Mouse (Mus musculus): ENCODE results near the gene Cmtm6. TPM values are rescaled to one million over a fixed set of nuclear protein-coding genes. Genes with fewer than 3 reads are reported as not detected.
"Not testable (repeated sequence)": the region's sequence is repeated elsewhere in the genome, so short reads cannot be mapped to it uniquely, and the experiment has no call there.

Cmtm6 gene
- polyA plus RNA-seq, 1 experiment: 36.7 TPM

DNA sequence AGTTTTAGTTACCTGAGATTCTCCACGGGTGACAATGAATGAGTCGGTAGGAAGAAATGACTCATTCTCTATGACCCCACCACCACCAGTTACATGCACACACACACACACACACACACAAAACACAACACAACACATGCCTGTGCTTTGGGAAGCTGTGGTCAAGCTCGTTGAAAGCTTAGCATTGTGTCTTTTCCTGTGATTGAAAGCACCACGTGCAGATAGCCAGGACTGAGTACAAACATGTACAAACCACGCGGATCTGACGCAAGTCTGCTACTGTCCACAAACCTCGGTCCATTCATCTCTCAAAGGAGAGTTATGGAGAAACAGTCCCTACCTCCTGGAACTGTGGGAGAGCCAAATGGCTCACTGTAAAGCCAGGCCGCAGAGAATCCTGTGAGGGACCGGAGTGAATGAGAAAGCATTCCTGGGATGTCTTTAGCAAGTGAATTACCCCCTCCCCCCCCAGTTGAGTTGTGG is 40.8 kb upstream of the Cmtm6 start:
- H3K36me3 ChIP-seq (ENCODE audit: control insufficient read depth, insufficient read depth, low read length): no peaks in the 10 kb centered on the region; the same call in none of the 2 replicates
- TF ChIP-seq CTCF (IDR thresholded peaks at IDR 0.05; ENCODE audit: extremely low read depth, insufficient read depth, insufficient read length, insufficient replicate concordance) (no peak), POLR2A (IDR thresholded peaks at IDR 0.05; ENCODE audit: low read depth, low read length) (no peak)
- no peak for DNase-seq (ENCODE audit: low read depth in 1 of 2, low spot score in 2 of 2)
- H3K4me3 ChIP-seq (ENCODE audit: extremely low read depth, insufficient read depth, insufficient read length): no peak overlapping the region
- H3K27ac ChIP-seq (ENCODE audit: insufficient read depth, low read length): no peak overlapping the region
- peaks cover 9% of the 10 kb centered on the region; the same call in 1 of the 2 replicates for H3K4me1 ChIP-seq (ENCODE audit: control insufficient read depth, insufficient read depth, insufficient read length)
- no peaks in the 10 kb centered on the region for H3K27me3 ChIP-seq (ENCODE audit: control insufficient read depth, insufficient read depth, low read length)
- 49% methylated on average over 10 of the region's 10 CpGs for WGBS

DNA sequence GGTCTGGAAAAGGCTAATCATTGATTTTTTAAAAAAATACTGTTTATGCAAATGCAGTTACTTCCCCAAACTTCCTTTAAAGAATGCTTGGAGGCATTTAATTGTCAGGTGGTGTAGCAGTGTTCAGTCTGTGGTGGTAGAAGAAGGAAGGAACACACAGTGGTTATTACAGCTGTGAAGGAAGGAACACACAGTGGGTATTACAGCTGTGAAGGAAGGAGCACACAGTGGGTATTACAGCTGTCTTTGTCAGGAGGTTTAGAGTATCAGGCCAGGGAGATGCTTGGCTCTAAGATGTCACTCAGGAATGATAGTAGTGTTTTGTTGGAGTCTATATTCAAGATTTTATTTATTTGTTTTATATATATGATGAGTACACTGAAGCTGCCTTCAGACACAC is 39.8 kb upstream of the Cmtm6 start:
- TF ChIP-seq POLR2A (IDR thresholded peaks at IDR 0.05; ENCODE audit: low read depth, low read length): no peak
- TF ChIP-seq CTCF (IDR thresholded peaks at IDR 0.05; ENCODE audit: extremely low read depth, insufficient read depth, insufficient read length, insufficient replicate concordance): no peak
- H3K36me3 ChIP-seq (ENCODE audit: control insufficient read depth, insufficient read depth, low read length): no peaks in the 10 kb centered on the region; the same call in none of the 2 replicates
- H3K27me3 ChIP-seq (ENCODE audit: control insufficient read depth, insufficient read depth, low read length): no peaks in the 10 kb centered on the region
- DNase-seq (ENCODE audit: low read depth in 1 of 2, low spot score in 2 of 2): no peak
- no peak overlapping the region for H3K27ac ChIP-seq (ENCODE audit: insufficient read depth, low read length)
- no peak overlapping the region for H3K4me3 ChIP-seq (ENCODE audit: extremely low read depth, insufficient read depth, insufficient read length)
- peaks cover 9% of the 10 kb centered on the region; the same call in 1 of the 2 replicates for H3K4me1 ChIP-seq (ENCODE audit: control insufficient read depth, insufficient read depth, insufficient read length)

DNA sequence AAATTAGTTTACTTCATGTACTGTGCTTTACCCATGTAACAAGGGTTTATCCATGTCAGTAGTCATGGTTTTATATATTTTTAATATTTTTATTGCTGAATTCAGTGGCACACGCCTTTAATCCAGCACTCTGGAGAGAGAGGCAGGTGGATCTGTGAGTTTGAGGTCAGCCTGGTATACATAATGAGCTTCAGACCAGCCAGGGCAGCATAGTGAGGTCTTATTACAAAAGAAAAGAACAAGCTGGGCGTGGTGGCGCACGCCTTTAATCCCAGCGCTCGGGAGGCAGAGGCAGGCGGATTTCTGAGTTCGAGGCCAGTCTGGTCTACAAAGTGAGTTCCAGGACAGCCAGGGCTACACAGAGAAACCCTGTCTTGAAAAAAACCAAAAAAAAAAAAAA is 35.3 kb upstream of the Cmtm6 start:
- WGBS: 97% methylated on average over 8 of the region's 8 CpGs
- H3K4me1 ChIP-seq (ENCODE audit: control insufficient read depth, insufficient read depth, insufficient read length); DNase-seq (ENCODE audit: low read depth in 1 of 2, low spot score in 2 of 2); H3K4me3 ChIP-seq (ENCODE audit: extremely low read depth, insufficient read depth, insufficient read length); H3K36me3 ChIP-seq (ENCODE audit: control insufficient read depth, insufficient read depth, low read length); H3K27me3 ChIP-seq (ENCODE audit: control insufficient read depth, insufficient read depth, low read length); H3K27ac ChIP-seq (ENCODE audit: insufficient read depth, low read length): not testable (repeated sequence)

DNA sequence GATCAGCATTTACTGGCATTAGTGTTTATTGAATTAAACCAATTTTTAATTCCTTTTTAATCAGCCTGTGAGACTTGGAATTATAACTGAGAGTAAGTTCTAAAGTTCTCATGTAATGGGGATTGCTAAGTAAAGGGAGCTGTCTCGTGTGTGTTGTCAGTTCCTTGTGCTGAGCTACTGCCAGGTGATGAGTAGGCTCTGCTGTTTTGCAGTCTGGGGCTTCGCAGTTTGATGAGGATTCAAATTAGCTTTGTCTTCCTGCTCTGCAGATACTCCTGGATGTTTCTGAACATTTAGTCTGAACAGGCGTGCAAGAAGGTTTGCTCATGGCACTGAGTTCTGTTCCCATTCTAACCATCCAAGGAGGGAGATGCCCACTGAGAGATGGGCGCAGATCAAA is 33.8 kb upstream of the Cmtm6 start:
- Histone ChIP-seq H3K4me3 (ENCODE audit: extremely low read depth, insufficient read depth, insufficient read length) (no peak overlapping the region), H3K27ac (ENCODE audit: insufficient read depth, low read length) (no peak overlapping the region), H3K36me3 (ENCODE audit: control insufficient read depth, insufficient read depth, low read length) (peaks cover 1% of the 10 kb centered on the region), H3K27me3 (ENCODE audit: control insufficient read depth, insufficient read depth, low read length) (no peaks in the 10 kb centered on the region), H3K4me1 (ENCODE audit: control insufficient read depth, insufficient read depth, insufficient read length) (no peaks in the 10 kb centered on the region)
- no peak for DNase-seq (ENCODE audit: low read depth in 1 of 2, low spot score in 2 of 2)
- TF ChIP-seq CTCF (IDR thresholded peaks at IDR 0.05; ENCODE audit: extremely low read depth, insufficient read depth, insufficient read length, insufficient replicate concordance): no peak
- TF ChIP-seq POLR2A (IDR thresholded peaks at IDR 0.05; ENCODE audit: low read depth, low read length): no peak
- 91% methylated on average over 4 of the region's 4 CpGs for WGBS

DNA sequence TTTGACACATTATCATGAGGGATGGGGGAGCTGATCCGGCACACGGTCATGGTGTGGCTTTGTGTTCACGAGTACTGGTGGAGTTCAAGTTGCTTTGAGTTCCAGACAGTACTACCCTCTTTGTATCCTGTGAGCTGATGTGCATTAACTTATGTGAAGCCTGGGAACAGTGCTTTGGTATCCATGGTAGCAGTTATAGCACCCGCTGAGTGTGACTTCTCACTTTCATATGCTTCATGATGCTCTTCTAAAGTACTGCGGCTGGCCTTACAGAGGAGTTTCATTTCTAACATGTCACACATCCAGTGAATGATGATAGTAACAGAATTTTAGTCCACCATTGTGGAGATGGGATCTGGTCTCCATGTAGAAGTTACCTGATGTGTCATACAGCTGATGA is 33.0 kb upstream of the Cmtm6 start:
- TF ChIP-seq CTCF (IDR thresholded peaks at IDR 0.05; ENCODE audit: extremely low read depth, insufficient read depth, insufficient read length, insufficient replicate concordance) (no peak), POLR2A (IDR thresholded peaks at IDR 0.05; ENCODE audit: low read depth, low read length) (no peak)
- Histone ChIP-seq H3K36me3 (ENCODE audit: control insufficient read depth, insufficient read depth, low read length) (peaks cover 1% of the 10 kb centered on the region), H3K4me1 (ENCODE audit: control insufficient read depth, insufficient read depth, insufficient read length) (no peaks in the 10 kb centered on the region), H3K27ac (ENCODE audit: insufficient read depth, low read length) (no peak overlapping the region), H3K4me3 (ENCODE audit: extremely low read depth, insufficient read depth, insufficient read length) (no peak overlapping the region), H3K27me3 (ENCODE audit: control insufficient read depth, insufficient read depth, low read length) (no peaks in the 10 kb centered on the region)
- 94% methylated on average over 5 of the region's 5 CpGs for WGBS
- no peak for DNase-seq (ENCODE audit: low read depth in 1 of 2, low spot score in 2 of 2)

DNA sequence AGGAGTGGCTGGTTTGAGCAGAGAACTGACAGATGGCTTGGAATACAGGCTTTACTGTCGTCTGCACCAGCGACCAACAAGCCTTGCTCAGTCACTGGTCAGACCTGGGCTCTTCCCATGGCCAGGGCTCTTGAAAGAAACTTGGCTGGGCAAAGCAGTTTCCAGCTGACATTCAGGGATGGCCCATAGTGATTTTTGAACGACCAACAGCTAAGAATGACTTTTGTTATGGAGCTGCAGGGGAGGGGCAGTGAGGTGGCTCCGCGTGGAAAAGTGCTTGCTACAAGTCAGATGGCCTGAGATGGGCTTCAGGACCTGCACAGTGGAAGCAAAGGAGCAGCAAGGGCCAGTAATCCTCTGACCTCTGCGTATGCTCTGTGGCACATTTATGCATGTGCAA is 31.7 kb upstream of the Cmtm6 start:
- 89% methylated on average over 6 of the region's 6 CpGs for WGBS
- Histone ChIP-seq H3K4me1 (ENCODE audit: control insufficient read depth, insufficient read depth, insufficient read length) (no peaks in the 10 kb centered on the region), H3K36me3 (ENCODE audit: control insufficient read depth, insufficient read depth, low read length) (peaks cover 1% of the 10 kb centered on the region; the same call in 1 of the 2 replicates), H3K27me3 (ENCODE audit: control insufficient read depth, insufficient read depth, low read length) (no peaks in the 10 kb centered on the region), H3K4me3 (ENCODE audit: extremely low read depth, insufficient read depth, insufficient read length) (no peak overlapping the region), H3K27ac (ENCODE audit: insufficient read depth, low read length) (no peak overlapping the region)
- TF ChIP-seq POLR2A (IDR thresholded peaks at IDR 0.05; ENCODE audit: low read depth, low read length) (no peak), CTCF (IDR thresholded peaks at IDR 0.05; ENCODE audit: extremely low read depth, insufficient read depth, insufficient read length, insufficient replicate concordance) (no peak)
- DNase-seq (ENCODE audit: low read depth in 1 of 2, low spot score in 2 of 2): no peak

DNA sequence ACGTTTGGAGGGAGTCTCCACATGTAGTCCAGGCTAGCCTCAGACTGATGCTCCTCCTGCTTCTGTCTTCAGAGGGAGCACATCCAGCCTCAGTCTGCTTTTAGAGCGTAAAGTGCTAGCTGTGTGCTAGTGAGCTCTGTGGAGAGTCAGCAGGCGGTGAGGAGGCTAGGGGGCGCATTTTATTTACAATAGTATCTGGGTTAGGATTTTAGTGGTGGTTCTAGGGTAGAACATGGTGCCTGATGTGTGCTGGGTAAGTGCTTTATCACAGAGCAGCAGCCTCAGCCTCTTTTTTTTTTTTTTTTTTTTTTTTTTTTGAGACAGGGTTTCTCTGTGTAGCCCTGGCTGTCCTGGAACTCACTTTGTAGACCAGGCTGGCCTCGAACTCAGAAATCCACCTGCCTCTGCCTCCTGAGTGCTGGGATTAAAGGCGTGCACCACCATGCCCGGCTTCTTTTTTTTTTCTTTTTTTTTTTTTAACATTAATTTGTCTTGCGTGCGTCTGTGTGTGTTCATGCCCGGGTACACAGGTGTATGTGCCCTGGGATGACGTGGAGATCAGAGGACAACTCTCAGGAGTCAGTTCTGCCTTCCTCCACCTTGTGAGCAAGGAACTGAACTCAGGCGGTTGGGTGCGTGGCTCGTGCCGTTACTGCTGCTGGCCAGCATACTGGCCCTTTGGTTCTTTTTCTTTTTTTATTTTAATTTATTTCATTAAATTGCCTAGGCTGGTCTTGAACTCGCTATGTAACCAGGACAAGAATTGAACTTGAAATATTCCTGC is 30.8 kb upstream of the Cmtm6 start:
- Histone ChIP-seq H3K27me3 (ENCODE audit: control insufficient read depth, insufficient read depth, low read length) (no peaks in the 10 kb centered on the region), H3K4me3 (ENCODE audit: extremely low read depth, insufficient read depth, insufficient read length) (no peak overlapping the region), H3K27ac (ENCODE audit: insufficient read depth, low read length) (no peak overlapping the region), H3K4me1 (ENCODE audit: control insufficient read depth, insufficient read depth, insufficient read length) (no peaks in the 10 kb centered on the region), H3K36me3 (ENCODE audit: control insufficient read depth, insufficient read depth, low read length) (peaks cover 3% of the 10 kb centered on the region; the same call in 1 of the 2 replicates)
- WGBS: 90% methylated on average over 14 of the region's 16 CpGs
- TF ChIP-seq POLR2A (IDR thresholded peaks at IDR 0.05; ENCODE audit: low read depth, low read length): no peak
- TF ChIP-seq CTCF (IDR thresholded peaks at IDR 0.05; ENCODE audit: extremely low read depth, insufficient read depth, insufficient read length, insufficient replicate concordance): no peak
- no peak for DNase-seq (ENCODE audit: low read depth in 1 of 2, low spot score in 2 of 2)
